Mouse (Mus musculus) lung, embryonic 15.5 days (tissue): ENCODE data around the gene Adad2. TPM values are rescaled to one million over a fixed set of nuclear protein-coding genes. Genes with fewer than 3 reads are reported as not detected.

Source experiments
- ATAC-seq: fragments of 200-750 bp; cut with Nextera tagmentation; 2 replicates; pipeline ENCODE4 v1.8.0; 2017; ENCODE audit warnings: moderate number of reproducible peaks, borderline replicate concordance; ENCODE audit not compliant: low FRiP score, low TSS enrichment; ENCODE audit errors: extremely low read depth
- H3K27ac ChIP-seq: fragments of 300-500 bp; sonication (generic); 2 replicates; pipeline ENCODE4 v1.5.1; 2015; ENCODE audit warnings: moderate library complexity, mild to moderate bottlenecking, inconsistent platforms
- H3K27me3 ChIP-seq: fragments of 300-500 bp; sonication (generic); 2 replicates; pipeline ENCODE4 v1.6.1; 2015; ENCODE audit warnings: inconsistent platforms
- H3K36me3 ChIP-seq: fragments of 300-500 bp; sonication (generic); 2 replicates; pipeline ENCODE4 v1.6.1; 2015; ENCODE audit warnings: inconsistent platforms
- H3K4me1 ChIP-seq: fragments of 300-500 bp; sonication (generic); 2 replicates; pipeline ENCODE4 v1.6.1; 2015; ENCODE audit warnings: inconsistent platforms
- H3K4me2 ChIP-seq: fragments of 300-500 bp; sonication (generic); 2 replicates; pipeline ENCODE4 v1.6.1; 2015; ENCODE audit warnings: inconsistent platforms, mild to moderate bottlenecking, moderate library complexity
- H3K4me3 ChIP-seq: fragments of 300-500 bp; sonication (generic); 2 replicates; pipeline ENCODE4 v1.5.1; 2015; ENCODE audit warnings: mild to moderate bottlenecking, inconsistent platforms
- H3K9ac ChIP-seq: fragments of 300-500 bp; sonication (generic); 2 replicates; pipeline ENCODE4 v1.6.1; 2015; ENCODE audit warnings: inconsistent platforms
- H3K9me3 ChIP-seq: fragments of 300-500 bp; sonication (generic); 2 replicates; pipeline ENCODE4 v1.6.1; 2016; ENCODE audit warnings: inconsistent platforms
- WGBS: fragments of 180-500 bp; shearing (Covaris S2); methylation state at CpG from one replicate; pipeline ENCODE4 v1.1.7; 2015; 5-methylcytosine and 5-hydroxymethylcytosine counted together
- polyA plus RNA-seq: library from polyadenylated mRNA; unstranded; fragments of >200 nt; fragmentation: Nextera tagmentation; extraction: Ambion mirVana; gene quantifications from 2 replicates; pipeline ENCODE4 v1.2.1, GENCODE M21; 2015

The Adad2 gene
- polyA plus RNA-seq, 1 experiment from 2014 or later = not detected

GRCm38 (mm10) chr8:119616811-119617210 lies 4.3 kb downstream of the Adad2 start:
- ATAC-seq = no peak
- Histone ChIP-seq H3K9ac (no peak overlapping the region), H3K4me2 (no peak overlapping the region), H3K4me3 (no peak overlapping the region), H3K4me1 (no peaks in the 10 kb centered on the region), H3K36me3 (no peaks in the 10 kb centered on the region), H3K27me3 (no peaks in the 10 kb centered on the region), H3K27ac (no peak overlapping the region), H3K9me3 (no peaks in the 10 kb centered on the region)
- 79% methylated on average over 4 of the region's 4 CpGs for WGBS

- Histone ChIP-seq H3K36me3 (no peaks in the 10 kb centered on the region), H3K4me2 (no peak overlapping the region), H3K27ac (no peak overlapping the region), H3K9ac (no peak overlapping the region), H3K4me3 (no peak overlapping the region), H3K4me1 (no peaks in the 10 kb centered on the region), H3K9me3 (no peaks in the 10 kb centered on the region), H3K27me3 (no peaks in the 10 kb centered on the region)
- ATAC-seq = no peak
- WGBS = 68% methylated on average over 5 of the region's 5 CpGs
Measured at GRCm38 (mm10) chr8:119617586-119617985, 5.0 kb downstream of the Adad2 start.

- Histone ChIP-seq H3K4me3 (no peak overlapping the region), H3K27ac (no peak overlapping the region), H3K4me1 (no peaks in the 10 kb centered on the region), H3K36me3 (no peaks in the 10 kb centered on the region), H3K9ac (no peak overlapping the region), H3K27me3 (no peaks in the 10 kb centered on the region), H3K9me3 (no peaks in the 10 kb centered on the region), H3K4me2 (no peak overlapping the region)
- 51% methylated on average over 5 of the region's 5 CpGs for WGBS
- no peak for ATAC-seq
Measured at GRCm38 (mm10) chr8:119618887-119619286, 6.3 kb downstream of the Adad2 start.

GRCm38 (mm10) chr8:119620116-119620840 lies 7.7 kb downstream of the Adad2 start:
- H3K9me3 ChIP-seq = no peaks in the 10 kb centered on the region
- H3K27me3 ChIP-seq = no peaks in the 10 kb centered on the region
- no peaks in the 10 kb centered on the region for H3K4me1 ChIP-seq
- no peak for ATAC-seq
- no peaks in the 10 kb centered on the region for H3K36me3 ChIP-seq
- H3K4me2 ChIP-seq = no peak overlapping the region
- WGBS = 55% methylated on average over 6 of the region's 6 CpGs
- no peak overlapping the region for H3K27ac ChIP-seq
- no peak overlapping the region for H3K4me3 ChIP-seq
- H3K9ac ChIP-seq = no peak overlapping the region

- 77% methylated on average over 14 of the region's 14 CpGs for WGBS
- H3K27me3 ChIP-seq = no peaks in the 10 kb centered on the region
- H3K4me3 ChIP-seq = no peak overlapping the region
- H3K27ac ChIP-seq = no peak overlapping the region
- no peak overlapping the region for H3K9ac ChIP-seq
- ATAC-seq = no peak
- H3K4me1 ChIP-seq = no peaks in the 10 kb centered on the region
- no peaks in the 10 kb centered on the region for H3K9me3 ChIP-seq
- no peaks in the 10 kb centered on the region for H3K36me3 ChIP-seq
- no peak overlapping the region for H3K4me2 ChIP-seq
Measured at GRCm38 (mm10) chr8:119620848-119621465, 8.4 kb downstream of the Adad2 start.

GRCm38 (mm10) chr8:119622555-119622954 lies 10.0 kb downstream of the Adad2 start:
- WGBS = 63% methylated on average over 4 of the region's 4 CpGs

GRCm38 (mm10) chr8:119623061-119623460 lies 10.5 kb downstream of the Adad2 start:
- no peak for ATAC-seq
- Histone ChIP-seq H3K4me2 (no peak overlapping the region), H3K36me3 (no peaks in the 10 kb centered on the region), H3K27ac (no peak overlapping the region), H3K4me1 (no peaks in the 10 kb centered on the region), H3K27me3 (no peaks in the 10 kb centered on the region), H3K9ac (no peak overlapping the region), H3K4me3 (no peak overlapping the region), H3K9me3 (no peaks in the 10 kb centered on the region)
- WGBS = 77% methylated on average over 8 of the region's 8 CpGs

More at GRCm38 (mm10) chr8:119622555-119622954, 10.0 kb downstream of the Adad2 start:
- Histone ChIP-seq H3K27ac (no peak overlapping the region), H3K4me2 (no peak overlapping the region), H3K27me3 (no peaks in the 10 kb centered on the region), H3K36me3 (no peaks in the 10 kb centered on the region), H3K9ac (no peak overlapping the region), H3K4me1 (no peaks in the 10 kb centered on the region), H3K4me3 (no peak overlapping the region), H3K9me3 (no peaks in the 10 kb centered on the region)
- ATAC-seq = no peak

GRCm38 (mm10) chr8:119623744-119624143 lies 11.2 kb downstream of the Adad2 start:
- no peak overlapping the region for H3K27ac ChIP-seq
- H3K36me3 ChIP-seq = no peaks in the 10 kb centered on the region
- WGBS = 67% methylated on average over 1 of the region's 1 CpGs
- no peak overlapping the region for H3K4me2 ChIP-seq
- H3K9ac ChIP-seq = no peak overlapping the region
- H3K4me3 ChIP-seq = no peak overlapping the region
- no peaks in the 10 kb centered on the region for H3K9me3 ChIP-seq
- H3K4me1 ChIP-seq = no peaks in the 10 kb centered on the region
- H3K27me3 ChIP-seq = no peaks in the 10 kb centered on the region
- no peak for ATAC-seq

- H3K27ac ChIP-seq = no peak overlapping the region
- no peaks in the 10 kb centered on the region for H3K4me1 ChIP-seq
- H3K4me3 ChIP-seq = no peak overlapping the region
- 81% methylated on average over 7 of the region's 7 CpGs for WGBS
- no peak overlapping the region for H3K4me2 ChIP-seq
- H3K27me3 ChIP-seq = no peaks in the 10 kb centered on the region
- H3K9me3 ChIP-seq = no peaks in the 10 kb centered on the region
- ATAC-seq = no peak
- H3K9ac ChIP-seq = no peak overlapping the region
- H3K36me3 ChIP-seq = no peaks in the 10 kb centered on the region
Measured at GRCm38 (mm10) chr8:119624916-119625315, 12.4 kb downstream of the Adad2 start.

- no peak overlapping the region for H3K4me2 ChIP-seq
- H3K4me3 ChIP-seq = no peak overlapping the region
- H3K27ac ChIP-seq = no peak overlapping the region
- no peaks in the 10 kb centered on the region for H3K9me3 ChIP-seq
- no peaks in the 10 kb centered on the region for H3K27me3 ChIP-seq
- 75% methylated on average over 22 of the region's 22 CpGs for WGBS
- no peak; the same call in 1 of the 2 replicates for ATAC-seq
- no peaks in the 10 kb centered on the region for H3K4me1 ChIP-seq
- H3K9ac ChIP-seq = no peak overlapping the region
- no peaks in the 10 kb centered on the region for H3K36me3 ChIP-seq
Measured at GRCm38 (mm10) chr8:119625788-119626187, 13.2 kb downstream of the Adad2 start.

GRCm38 (mm10) chr8:119627199-119627598 lies 14.7 kb downstream of the Adad2 start:
- Histone ChIP-seq H3K9ac (no peak overlapping the region), H3K4me2 (no peak overlapping the region), H3K27me3 (peaks cover 12% of the 10 kb centered on the region), H3K27ac (no peak overlapping the region), H3K36me3 (no peaks in the 10 kb centered on the region), H3K4me3 (no peak overlapping the region), H3K4me1 (no peaks in the 10 kb centered on the region), H3K9me3 (no peaks in the 10 kb centered on the region)
- no peak for ATAC-seq
- 83% methylated on average over 7 of the region's 7 CpGs for WGBS

GRCm38 (mm10) chr8:119627613-119628359 lies 15.2 kb downstream of the Adad2 start:
- H3K27me3 ChIP-seq = peaks cover 18% of the 10 kb centered on the region
- 34% methylated on average over 10 of the region's 10 CpGs for WGBS

More at GRCm38 (mm10) chr8:119627613-119628359, 15.2 kb downstream of the Adad2 start:
- no peaks in the 10 kb centered on the region for H3K4me1 ChIP-seq
- ATAC-seq = no peak
- no peak overlapping the region for H3K4me3 ChIP-seq
- no peaks in the 10 kb centered on the region for H3K9me3 ChIP-seq
- no peak overlapping the region for H3K9ac ChIP-seq
- H3K36me3 ChIP-seq = no peaks in the 10 kb centered on the region
- H3K27ac ChIP-seq = no peak overlapping the region
- no peak overlapping the region for H3K4me2 ChIP-seq
